Mouse (Mus musculus): ENCODE measurements around the gene Reg4.

The Reg4 gene

DNA sequence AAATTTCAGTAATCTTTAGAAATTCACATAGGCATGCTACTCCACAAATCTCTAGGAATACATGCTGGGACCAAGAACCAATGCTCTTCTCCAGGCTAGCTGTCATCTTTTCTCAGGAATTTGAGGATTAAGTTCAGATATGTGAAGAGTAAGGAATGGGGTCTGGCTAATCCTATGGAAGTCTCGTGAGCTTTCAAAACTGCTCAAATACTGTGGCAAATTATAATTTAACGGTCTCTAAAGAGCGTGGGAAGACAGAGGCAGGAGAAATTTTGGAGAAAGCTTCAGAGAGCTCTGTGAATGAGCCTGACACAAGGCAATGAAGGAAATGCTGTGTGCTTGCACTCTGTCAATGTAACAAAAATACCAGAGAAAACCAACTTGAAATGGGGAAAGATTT, 16.2 kb downstream of the Reg4 start:
- DNase-seq: no peak

DNA sequence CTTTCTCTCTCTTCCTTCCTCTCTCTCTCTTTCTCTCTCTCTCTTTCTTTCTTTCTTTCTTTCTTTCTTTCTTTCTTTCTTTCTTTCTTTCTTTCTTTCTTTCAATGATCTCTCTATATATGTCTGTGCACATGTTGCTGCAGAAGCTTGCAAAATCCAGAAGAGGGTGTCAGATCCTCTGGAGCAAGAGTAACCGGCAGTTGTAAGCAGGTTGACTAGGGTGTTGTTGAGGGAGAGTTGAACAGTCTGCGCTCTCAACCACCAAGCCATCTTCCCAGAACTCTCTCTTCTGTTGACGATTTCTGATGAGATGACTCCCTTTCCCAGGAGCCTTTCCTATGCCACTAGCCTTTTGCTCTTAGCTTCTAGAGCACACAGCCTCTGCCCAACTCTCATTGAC, 20.1 kb downstream of the Reg4 start:
- DNase-seq: no peak

- no peak for DNase-seq
These were observed 20.6 kb downstream of the Reg4 start for GRCm38 (mm10) chr3:98242458-98243037.

- no peak for DNase-seq
These were observed 23.9 kb downstream of the Reg4 start for GRCm38 (mm10) chr3:98245892-98246291.

GRCm38 (mm10) chr3:98246985-98247751, 25.2 kb downstream of the Reg4 start:
- no peak for DNase-seq

DNA sequence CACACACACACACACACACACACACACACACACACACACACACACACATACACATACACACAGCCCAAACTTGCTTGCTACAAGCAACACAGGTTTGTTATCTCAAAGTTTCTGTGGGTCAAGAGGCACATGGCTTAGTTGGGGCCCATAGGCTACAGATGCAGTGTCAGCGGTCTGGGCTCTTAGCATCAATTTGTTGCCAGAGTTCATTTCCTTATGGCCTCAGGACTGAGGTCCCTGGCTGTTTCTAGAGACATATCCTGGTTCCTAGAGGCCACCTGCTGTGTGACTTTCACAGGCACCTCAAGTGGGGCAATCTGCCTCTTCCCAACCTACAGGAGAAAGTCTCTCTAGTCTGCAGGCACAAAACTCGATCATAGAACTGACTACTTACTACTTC, 27.4 kb downstream of the Reg4 start:
- DNase-seq: no peak

GRCm38 (mm10) chr3:98249833-98250448, 28.0 kb downstream of the Reg4 start:
- no peak for DNase-seq

DNA sequence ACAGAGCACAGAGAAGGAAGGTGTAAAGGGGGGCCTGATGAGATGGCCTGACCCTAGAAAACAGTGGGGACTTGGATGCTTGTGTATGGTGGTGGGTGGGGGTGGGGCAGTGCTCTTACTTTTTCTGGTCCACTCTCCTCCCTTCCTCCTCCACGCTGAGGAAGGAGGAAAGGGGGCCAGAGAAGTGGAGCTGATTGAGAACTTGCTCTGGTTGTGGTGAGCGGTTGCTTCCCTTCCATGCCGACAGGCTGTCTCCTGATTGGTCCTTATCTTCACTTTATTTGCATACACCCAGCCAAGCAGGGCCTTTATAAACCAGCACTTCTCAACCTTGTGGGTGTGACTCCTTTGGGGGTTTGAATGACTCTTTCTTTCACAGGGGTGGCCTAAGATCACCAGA, 32.1 kb downstream of the Reg4 start:
- no peak for DNase-seq

- DNase-seq: no peak
These were observed 33.0 kb downstream of the Reg4 start for GRCm38 (mm10) chr3:98254656-98255583.

DNA sequence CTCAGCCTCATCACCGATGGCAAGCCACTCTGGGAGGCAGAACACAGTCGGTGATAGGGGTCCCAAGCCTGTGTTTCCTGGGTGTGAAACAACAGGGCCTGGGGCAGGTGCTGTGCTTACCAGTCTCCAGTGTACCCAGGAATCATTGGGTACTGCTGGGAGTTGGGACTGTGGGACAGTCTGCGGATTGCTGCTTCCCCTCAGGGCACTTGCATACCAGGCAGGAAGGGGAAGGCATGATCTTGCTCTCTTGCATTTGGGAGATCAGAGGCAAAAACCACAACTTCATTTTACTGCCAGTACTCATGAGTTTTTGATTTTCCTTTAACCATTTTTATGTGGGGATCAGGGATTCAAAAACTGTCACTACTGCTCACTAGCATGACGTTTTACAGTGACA, 36.8 kb downstream of the Reg4 start:
- DNase-seq: no peak

- DNase-seq: no peak
These were observed 37.4 kb downstream of the Reg4 start for GRCm38 (mm10) chr3:98259271-98259751.

DNA sequence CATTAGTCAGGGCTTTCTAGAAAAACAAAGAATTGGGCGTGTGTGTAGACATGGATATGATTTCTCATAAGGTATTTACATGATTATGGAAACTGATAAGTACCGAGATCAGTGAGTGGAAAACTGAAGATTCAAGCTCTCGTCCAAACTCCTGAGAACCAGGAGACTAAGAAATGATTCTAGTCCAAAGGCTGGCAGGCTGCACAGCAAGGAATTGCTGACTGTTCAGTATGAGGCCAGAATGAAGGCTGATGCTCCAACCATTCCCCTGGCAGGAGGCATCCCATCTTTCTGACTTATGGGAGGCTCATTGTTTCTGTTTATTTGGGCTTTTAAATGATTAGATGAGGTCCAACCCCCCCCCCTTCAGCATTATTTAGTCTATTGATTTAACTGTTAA, 38.6 kb downstream of the Reg4 start:
- no peak for DNase-seq

DNA sequence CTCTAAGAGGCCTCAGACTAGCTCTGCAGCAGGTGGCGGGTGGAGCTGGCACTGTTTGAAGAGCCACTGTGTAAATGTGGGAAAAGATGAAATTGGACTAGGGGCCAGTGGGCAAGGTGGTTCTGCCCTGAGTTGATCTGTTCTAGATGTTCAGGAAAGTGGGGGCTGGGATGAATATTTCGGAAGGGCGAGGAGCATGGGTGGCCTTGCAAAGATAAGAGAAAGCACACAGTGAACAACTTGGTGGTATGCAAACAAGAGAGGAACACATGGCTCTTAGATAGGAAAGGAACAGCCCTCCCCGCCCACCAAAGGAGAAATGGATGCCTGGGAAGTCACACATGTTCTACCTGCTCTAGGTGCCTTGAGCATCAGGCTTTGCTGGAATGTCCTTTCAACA, 39.5 kb downstream of the Reg4 start:
- no peak for DNase-seq

DNA sequence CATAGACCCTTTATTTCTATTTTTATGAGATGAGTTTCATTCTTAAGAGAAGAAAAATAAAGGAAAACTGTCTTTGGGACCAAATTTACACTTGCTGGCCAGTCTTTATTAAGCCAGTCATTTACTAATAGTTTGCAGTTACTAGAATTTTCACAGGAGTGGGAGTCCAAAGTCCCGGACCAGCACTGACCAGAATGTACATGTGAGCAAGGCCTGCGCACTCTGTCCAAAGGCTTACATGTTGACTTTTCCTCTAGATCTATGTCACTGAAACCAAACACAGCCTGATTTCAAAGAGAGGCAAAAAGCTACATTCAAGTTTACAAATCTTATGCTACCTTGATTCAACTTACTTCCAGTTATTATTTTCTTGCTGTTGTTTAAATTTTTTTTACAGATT, 40.2 kb downstream of the Reg4 start:
- no peak for DNase-seq

GRCm38 (mm10) chr3:98267249-98267651, 45.3 kb downstream of the Reg4 start:
- peak; percentile 36 for DNase-seq

DNA sequence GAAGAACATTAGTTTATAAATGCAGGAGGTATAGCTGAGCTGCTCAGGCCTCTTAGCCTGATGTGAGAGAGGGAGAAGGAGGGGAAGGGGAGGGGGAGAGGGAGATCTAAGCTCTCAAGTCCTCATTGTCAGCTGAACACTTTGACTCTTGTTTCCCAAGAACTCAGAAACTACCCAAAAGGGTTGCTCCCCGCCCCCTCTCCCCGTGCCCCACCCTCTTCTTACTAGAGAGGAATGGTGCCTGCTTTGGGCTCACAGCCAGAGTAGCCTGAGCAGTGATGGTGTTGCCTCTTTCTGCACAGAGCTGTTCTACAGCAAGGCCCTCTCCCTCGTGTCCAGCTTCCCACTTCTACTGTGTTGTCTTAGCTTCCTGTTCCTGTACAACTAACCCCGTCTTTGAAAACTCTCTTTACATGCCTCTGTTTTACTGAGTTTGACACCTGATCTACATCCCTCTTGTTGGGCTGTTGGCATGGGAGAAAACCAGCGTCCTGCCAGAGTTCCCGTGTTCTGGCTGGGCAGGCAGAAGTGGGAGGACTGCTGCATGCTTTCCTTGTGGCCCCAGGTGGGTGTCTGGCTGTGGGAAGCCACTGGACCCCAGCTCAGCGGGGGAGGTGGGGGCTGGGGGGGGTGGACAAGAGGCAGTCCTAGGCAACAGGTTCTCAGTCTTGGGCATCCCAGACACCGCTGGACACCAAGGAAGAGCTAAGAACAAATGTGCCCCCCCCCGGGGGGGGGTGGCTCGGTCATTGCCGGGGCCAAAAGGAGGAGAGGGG, 51.9 kb downstream of the Reg4 start:
- DNase-seq: no peak

GRCm38 (mm10) chr3:98279682-98280081, 57.7 kb downstream of the Reg4 start:
- DNase-seq: peak; percentile 23

- peak; percentile 65 for DNase-seq
These were observed 58.4 kb downstream of the Reg4 start, which contains the start of gene Hmgcs2 for GRCm38 (mm10) chr3:98280204-98280932. Gene Hmgcs2 (plus strand): TSS chr3:98280435.

DNA sequence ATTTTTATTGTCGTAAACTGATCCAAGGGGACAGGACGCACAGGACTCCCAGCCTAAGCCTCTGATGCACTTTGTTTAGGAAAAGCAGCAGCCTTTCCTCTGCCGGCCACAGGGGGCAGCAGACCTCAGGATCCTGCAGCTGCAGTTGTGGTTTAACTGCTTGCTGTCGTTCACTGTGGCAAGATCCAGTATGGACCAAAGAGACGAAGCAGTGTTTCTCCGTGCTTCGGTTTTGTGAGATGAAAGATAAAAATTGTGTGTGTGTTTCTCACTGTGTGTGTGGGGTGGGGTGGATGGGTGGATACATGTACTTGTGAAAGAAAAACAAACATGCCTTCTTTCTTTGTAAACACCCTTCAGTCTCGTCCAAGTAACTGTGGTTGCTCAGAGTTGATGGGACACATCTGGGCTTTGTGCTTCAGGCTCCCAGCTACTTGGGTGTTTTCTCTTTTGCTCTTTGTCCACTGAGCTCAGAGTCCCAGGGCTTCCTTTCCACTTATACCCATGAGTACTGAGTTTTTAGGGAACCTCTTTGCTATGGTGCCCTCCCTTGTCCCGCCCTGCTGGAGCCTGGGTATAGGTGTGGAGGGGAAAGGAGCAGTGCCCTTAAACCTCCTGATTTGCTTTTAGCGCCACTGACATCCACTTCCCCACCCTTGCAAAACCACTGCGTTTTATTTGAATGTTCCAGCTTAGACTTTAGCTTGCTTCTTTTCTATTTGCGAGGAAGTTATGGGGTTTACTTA, 59.1 kb downstream of the Reg4 start:
- DNase-seq: peak; percentile 87

DNA sequence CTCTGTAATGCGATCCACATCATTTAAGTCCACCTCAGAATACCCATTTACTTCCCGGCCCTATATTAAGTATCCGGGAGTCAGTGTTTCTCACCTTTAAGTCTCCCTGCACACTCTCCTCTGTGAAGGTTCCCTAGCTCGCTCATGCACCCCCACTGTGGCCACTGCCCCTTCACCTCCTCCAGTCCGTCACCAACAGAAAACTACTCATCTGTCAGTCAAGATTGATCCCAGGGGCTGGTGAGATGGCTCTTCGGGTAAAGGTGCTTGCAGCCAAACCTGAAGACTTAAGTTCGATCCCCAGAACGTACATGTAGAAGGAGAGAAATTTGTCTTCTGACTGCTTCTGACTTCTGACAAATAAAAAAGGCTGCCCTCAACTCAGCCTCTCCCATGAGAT, 60.5 kb downstream of the Reg4 start:
- no peak for DNase-seq

GRCm38 (mm10) chr3:98283205-98283604, 61.2 kb downstream of the Reg4 start:
- DNase-seq: no peak

All from thymus, postnatal 4 days (tissue).